Mouse (Mus musculus) retina, postnatal 7 days (tissue): ENCODE data around the gene Gm45618.
"Not testable (repeated sequence)": the region's sequence is repeated elsewhere in the genome, so short reads cannot be mapped to it uniquely, and the experiment has no call there.

Experiments used
- DNase-seq: peaks from one replicate; pipeline ENCODE4 v3.0.0-alpha.2; 2012; ENCODE audit warnings: low read depth, low spot score

Gene Gm45618

GRCm38 (mm10) chr7:142120629-142121028 is at the start of gene Gm45618:
Gene Gm45618 (minus strand): TSS chr7:142120729.
- not testable (repeated sequence) for DNase-seq

- DNase-seq, result peak; percentile 11
These were observed 49.3 kb upstream of the Gm45618 start for GRCm38 (mm10) chr7:142169836-142170235.

GRCm38 (mm10) chr7:142165639-142166038 is 45.1 kb upstream of the Gm45618 start, which contains the start of gene Gm4553:
Gene Gm4553 (minus strand): TSS chr7:142165739.
- not testable (repeated sequence) for DNase-seq

GRCm38 (mm10) chr7:142159366-142159765 is 38.8 kb upstream of the Gm45618 start:
- DNase-seq, result no peak

GRCm38 (mm10) chr7:142157013-142157412 is 36.5 kb upstream of the Gm45618 start, which contains the start of gene Gm29735:
Gene Gm29735 (minus strand): TSS chr7:142157113.
- DNase-seq, result not testable (repeated sequence)

GRCm38 (mm10) chr7:142155308-142155707 is 34.8 kb upstream of the Gm45618 start:
- DNase-seq, result no peak

GRCm38 (mm10) chr7:142152191-142152590 is 31.7 kb upstream of the Gm45618 start:
- no peak for DNase-seq

GRCm38 (mm10) chr7:142148633-142149032 is 28.1 kb upstream of the Gm45618 start:
- DNase-seq, result no peak

- peak; percentile 41 for DNase-seq
These were observed 25.5 kb upstream of the Gm45618 start for GRCm38 (mm10) chr7:142146033-142146432.

- DNase-seq, result no peak
These were observed 24.9 kb upstream of the Gm45618 start for GRCm38 (mm10) chr7:142145413-142145940.

- no peak for DNase-seq
These were observed 24.0 kb upstream of the Gm45618 start, which contains the start of gene Gm45337 for GRCm38 (mm10) chr7:142144507-142144906. Gene Gm45337 (minus strand): TSS chr7:142144607.

- not testable (repeated sequence) for DNase-seq
These were observed 23.0 kb upstream of the Gm45618 start for GRCm38 (mm10) chr7:142143506-142144010.

- no peak for DNase-seq
These were observed 20.2 kb upstream of the Gm45618 start for GRCm38 (mm10) chr7:142140696-142141095.

GRCm38 (mm10) chr7:142135934-142136333 is 15.4 kb upstream of the Gm45618 start, which contains the start of gene Gm39115:
Gene Gm39115 (minus strand): TSS chr7:142136034.
- not testable (repeated sequence) for DNase-seq

GRCm38 (mm10) chr7:142134206-142134995 is 13.9 kb upstream of the Gm45618 start:
- peak; percentile 49 for DNase-seq

- DNase-seq, result no peak
These were observed 8.3 kb upstream of the Gm45618 start for GRCm38 (mm10) chr7:142128843-142129242.

GRCm38 (mm10) chr7:142119632-142120031 is 897 bp downstream of the Gm45618 start:
- DNase-seq, result peak; percentile 27

GRCm38 (mm10) chr7:142104747-142105146 is 15.8 kb downstream of the Gm45618 start:
- DNase-seq, result no peak

GRCm38 (mm10) chr7:142097776-142098175 is 22.8 kb downstream of the Gm45618 start:
- DNase-seq, result peak; percentile 81

- DNase-seq, result no peak
These were observed 23.8 kb downstream of the Gm45618 start for GRCm38 (mm10) chr7:142096701-142097100.

- DNase-seq, result peak; percentile 92
These were observed 25.2 kb downstream of the Gm45618 start, which contains the start of gene Dusp8 for GRCm38 (mm10) chr7:142095183-142095931. Gene Dusp8 (minus strand): TSS chr7:142095843.
